Mouse (Mus musculus) thymus, adult 2 months (tissue): Measurements from ENCODE around the gene Rbfox2. TPM values are rescaled to one million over a fixed set of nuclear protein-coding genes. Genes with fewer than 3 reads are reported as not detected.
"Not testable (repeated sequence)": the region's sequence is repeated elsewhere in the genome, so short reads cannot be mapped to it uniquely, and the experiment has no call there.

ENCODE experiments used
- DNase-seq: peaks from one replicate; pipeline ENCODE4 v3.0.0; 2021
- H3K27ac ChIP-seq: fragments of 200-500 bp; 2 replicates; pipeline ENCODE4 v1.5.1; 2012; ENCODE audit warnings: low read length, control low read depth; ENCODE audit not compliant: control insufficient read depth, insufficient read depth
- H3K27me3 ChIP-seq: fragments of 200-500 bp; 2 replicates; pipeline ENCODE4 v1.6.1; 2012; ENCODE audit warnings: mild to moderate bottlenecking, low read length, moderate library complexity, mixed read lengths; ENCODE audit not compliant: control insufficient read depth, insufficient read depth
- H3K36me3 ChIP-seq: fragments of 200-500 bp; 2 replicates; pipeline ENCODE4 v1.6.1; 2012; ENCODE audit warnings: mild to moderate bottlenecking, low read length, moderate library complexity; ENCODE audit not compliant: control insufficient read depth, insufficient read depth
- H3K4me1 ChIP-seq: fragments of 200-500 bp; replicated peaks from 2 replicates; pipeline ENCODE4 v1.6.1; 2012; ENCODE audit warnings: low read length; ENCODE audit not compliant: control insufficient read depth, insufficient read depth
- H3K4me3 ChIP-seq: fragments of 200-500 bp; 2 replicates; pipeline ENCODE4 v1.5.1; 2012; ENCODE audit warnings: mild to moderate bottlenecking, low read length, control low read depth, moderate library complexity; ENCODE audit not compliant: control insufficient read depth, insufficient read depth
- CTCF ChIP-seq: fragments of 200-500 bp; IDR thresholded peaks from 2 replicates; pipeline ENCODE4 v1.5.1; 2012; ENCODE audit warnings: mild to moderate bottlenecking, control low read depth, low read length, moderate library complexity, borderline replicate concordance; ENCODE audit not compliant: control insufficient read depth, poor library complexity, insufficient read depth; ENCODE audit errors: extremely low read depth
- POLR2A ChIP-seq: fragments of 200-500 bp; IDR thresholded peaks from 2 replicates; pipeline ENCODE4 v1.6.1; 2012; ENCODE audit warnings: mild to moderate bottlenecking, low read length, control low read depth, moderate library complexity; ENCODE audit not compliant: control insufficient read depth, poor library complexity, insufficient read depth; ENCODE audit errors: extremely low read depth
- WGBS: fragments of 180-500 bp; shearing (Covaris S2); methylation state at CpG from one replicate; pipeline ENCODE4 v1.1.7; 2018; 5-methylcytosine and 5-hydroxymethylcytosine counted together
- polyA plus RNA-seq: library from polyadenylated mRNA; depleted of rRNA; stranded (reverse); fragments of >200 nt; gene quantifications from 2 replicates; pipeline ENCODE4 v1.2.3, GENCODE M21; 2012

Gene Rbfox2
- polyA plus RNA-seq, 1 experiment = 20.5 TPM

- H3K4me1 ChIP-seq = no peaks in the 10 kb centered on the region
- no peaks in the 10 kb centered on the region for H3K36me3 ChIP-seq
- no peaks in the 10 kb centered on the region; the same call in 1 of the 2 replicates for H3K27me3 ChIP-seq
Measured at GRCm38 (mm10) chr15:77340581-77340980, 33.8 kb upstream of the Rbfox2 start.

DNA sequence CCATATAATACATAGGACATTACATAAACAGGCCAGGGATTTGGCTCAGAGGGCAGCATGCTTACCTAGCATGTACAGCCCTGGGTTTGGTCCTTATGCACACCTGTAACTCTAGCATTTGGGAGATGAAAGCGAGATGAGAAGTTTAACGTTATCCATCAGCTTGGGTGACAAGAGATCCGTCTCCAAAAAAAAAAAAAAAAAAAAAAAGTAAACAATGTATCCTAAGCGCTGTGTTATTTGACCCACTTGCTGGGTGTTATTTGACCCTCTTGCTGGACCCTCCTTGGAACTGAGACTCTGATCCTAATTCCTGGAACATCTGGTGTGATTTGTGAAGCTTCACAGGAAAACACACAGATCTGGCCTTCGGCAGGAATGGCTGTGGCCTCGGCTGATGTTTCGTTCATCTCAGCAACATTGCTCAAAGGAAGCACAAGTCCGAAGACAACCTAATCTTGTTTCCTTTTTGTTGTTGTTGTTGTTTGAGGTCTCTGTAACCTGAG lies 32.2 kb upstream of the Rbfox2 start:
- no peaks in the 10 kb centered on the region for H3K36me3 ChIP-seq
- no peaks in the 10 kb centered on the region for H3K4me1 ChIP-seq
- TF ChIP-seq CTCF (no peak), POLR2A (no peak)
- no peak overlapping the region for H3K4me3 ChIP-seq
- H3K27ac ChIP-seq = no peak overlapping the region
- H3K27me3 ChIP-seq = no peaks in the 10 kb centered on the region; the same call in 1 of the 2 replicates
- 86% methylated on average over 8 of the region's 8 CpGs for WGBS
- DNase-seq = no peak

More at GRCm38 (mm10) chr15:77340581-77340980, 33.8 kb upstream of the Rbfox2 start:
- Histone ChIP-seq H3K4me3 (no peak overlapping the region), H3K27ac (no peak overlapping the region)
- no peak for DNase-seq
- no peak for TF ChIP-seq CTCF

- Histone ChIP-seq H3K27me3 (no peaks in the 10 kb centered on the region; the same call in 1 of the 2 replicates), H3K27ac (no peak overlapping the region), H3K4me3 (no peak overlapping the region), H3K36me3 (no peaks in the 10 kb centered on the region), H3K4me1 (no peaks in the 10 kb centered on the region)
- 82% methylated on average over 7 of the region's 7 CpGs for WGBS
- no peak for DNase-seq
- TF ChIP-seq CTCF (no peak), POLR2A (no peak)
Measured at GRCm38 (mm10) chr15:77338451-77338850, 31.6 kb upstream of the Rbfox2 start.

GRCm38 (mm10) chr15:77337926-77338325 lies 31.1 kb upstream of the Rbfox2 start:
- no peak overlapping the region for H3K27ac ChIP-seq

DNA sequence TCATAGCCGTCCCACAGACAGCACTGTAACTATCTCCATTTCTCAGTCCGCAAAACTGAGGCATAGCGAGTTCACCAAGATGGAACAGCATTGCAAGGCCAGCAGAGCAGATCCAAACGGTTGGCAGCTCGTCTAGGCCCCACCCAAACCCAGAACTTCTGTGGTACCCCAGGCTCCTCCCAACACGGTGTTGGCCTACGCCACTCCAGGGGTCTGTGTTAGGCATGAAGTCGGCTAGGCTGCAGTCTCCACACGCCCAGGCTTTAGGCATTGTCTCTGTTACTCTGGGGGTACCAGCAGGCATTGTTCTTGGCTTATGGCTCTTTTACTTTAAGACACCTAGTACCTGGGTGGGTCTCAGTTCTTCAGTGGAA lies 30.2 kb upstream of the Rbfox2 start:
- TF ChIP-seq POLR2A (no peak), CTCF (no peak)
- H3K36me3 ChIP-seq = no peaks in the 10 kb centered on the region
- H3K4me3 ChIP-seq = no peak overlapping the region
- no peaks in the 10 kb centered on the region for H3K27me3 ChIP-seq
- no peak overlapping the region for H3K27ac ChIP-seq
- no peak for DNase-seq
- H3K4me1 ChIP-seq = no peaks in the 10 kb centered on the region
- WGBS = 59% methylated on average over 9 of the region's 9 CpGs

More at GRCm38 (mm10) chr15:77337926-77338325, 31.1 kb upstream of the Rbfox2 start:
- Histone ChIP-seq H3K4me3 (no peak overlapping the region), H3K36me3 (no peaks in the 10 kb centered on the region), H3K27me3 (no peaks in the 10 kb centered on the region; the same call in 1 of the 2 replicates), H3K4me1 (no peaks in the 10 kb centered on the region)
- WGBS = 81% methylated on average over 3 of the region's 3 CpGs
- TF ChIP-seq CTCF (no peak), POLR2A (no peak)
- DNase-seq = no peak

DNA sequence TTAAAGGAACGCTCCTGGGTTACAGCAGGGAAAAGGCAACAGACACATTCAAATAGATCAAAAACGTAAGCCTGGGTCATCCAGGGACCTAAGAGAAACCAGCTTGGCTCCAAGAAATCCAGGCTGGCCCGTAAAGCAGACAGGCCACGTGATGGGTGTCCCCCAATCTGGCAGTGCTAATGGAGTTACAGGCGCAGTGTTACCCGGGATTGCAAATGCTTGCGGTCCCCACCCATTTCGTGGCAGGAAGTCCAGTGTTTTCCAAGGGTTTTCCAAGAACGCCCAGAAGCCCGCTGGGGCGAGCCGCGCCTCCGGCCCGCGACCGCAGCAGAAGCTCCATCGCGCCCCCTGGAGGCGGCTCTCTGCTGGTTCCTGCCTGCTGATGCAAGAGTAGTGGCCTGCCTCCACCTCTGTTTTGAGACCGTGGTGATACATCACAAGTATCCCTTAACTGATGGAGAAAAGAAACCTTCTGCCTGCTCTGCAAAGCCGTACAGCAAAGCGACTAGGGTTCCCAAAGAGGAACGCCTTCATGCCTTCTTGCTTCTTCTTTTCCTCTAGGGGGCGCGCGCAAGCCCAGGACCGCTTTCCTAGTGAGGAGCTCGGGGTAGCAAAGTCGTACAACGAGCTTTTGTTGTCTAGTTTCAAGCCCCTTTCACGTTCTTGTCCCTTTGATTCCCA lies 29.6 kb upstream of the Rbfox2 start:
- DNase-seq = peak; percentile 34
- Histone ChIP-seq H3K4me3 (no peak overlapping the region), H3K27me3 (no peaks in the 10 kb centered on the region), H3K27ac (no peak overlapping the region), H3K36me3 (no peaks in the 10 kb centered on the region), H3K4me1 (no peaks in the 10 kb centered on the region)
- 9% methylated on average over 32 of the region's 32 CpGs for WGBS
- TF ChIP-seq CTCF (peak; percentile 85; the same call in 1 of the 2 replicates), POLR2A (no peak)

DNA sequence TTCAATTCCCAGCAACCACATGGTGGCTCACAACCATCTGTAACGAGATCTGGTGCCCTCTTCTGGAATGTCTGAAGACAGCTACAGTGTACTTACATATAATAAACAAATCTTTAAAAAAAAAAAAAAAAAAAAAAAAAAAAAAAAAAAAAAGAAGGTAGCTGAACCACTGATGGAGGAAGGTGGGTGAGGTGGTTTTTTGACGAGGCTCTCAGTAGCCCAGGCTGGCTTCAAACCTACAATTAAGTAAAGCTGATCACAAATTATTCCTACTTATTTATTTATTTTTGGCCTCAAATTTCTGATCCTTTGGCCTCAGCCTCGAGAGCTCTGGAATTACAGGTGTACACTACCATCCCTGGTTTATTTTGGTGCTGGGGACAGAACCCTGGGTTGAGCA lies 28.4 kb upstream of the Rbfox2 start:
- not testable (repeated sequence) for DNase-seq, H3K4me3 ChIP-seq, H3K27ac ChIP-seq, H3K27me3 ChIP-seq, H3K4me1 ChIP-seq, H3K36me3 ChIP-seq
- WGBS = 78% methylated on average over 3 of the region's 3 CpGs
